Mouse (Mus musculus): ENCODE measurements around the gene Tbx5.

GRCm38 (mm10) chr5:119803411-119804251 lies 28.8 kb upstream of the Tbx5 start:
- TF ChIP-seq CTCF (IDR thresholded peaks at IDR 0.05; ENCODE audit: low read depth, low read length) (no peak), POLR2A (IDR thresholded peaks at IDR 0.05; ENCODE audit: borderline replicate concordance, low read depth, low read length) (no peak)

All from bone marrow macrophage, adult 2 months (primary cell).